Mouse (Mus musculus): ENCODE measurements around the gene Atrn.

Atrn gene

DNA sequence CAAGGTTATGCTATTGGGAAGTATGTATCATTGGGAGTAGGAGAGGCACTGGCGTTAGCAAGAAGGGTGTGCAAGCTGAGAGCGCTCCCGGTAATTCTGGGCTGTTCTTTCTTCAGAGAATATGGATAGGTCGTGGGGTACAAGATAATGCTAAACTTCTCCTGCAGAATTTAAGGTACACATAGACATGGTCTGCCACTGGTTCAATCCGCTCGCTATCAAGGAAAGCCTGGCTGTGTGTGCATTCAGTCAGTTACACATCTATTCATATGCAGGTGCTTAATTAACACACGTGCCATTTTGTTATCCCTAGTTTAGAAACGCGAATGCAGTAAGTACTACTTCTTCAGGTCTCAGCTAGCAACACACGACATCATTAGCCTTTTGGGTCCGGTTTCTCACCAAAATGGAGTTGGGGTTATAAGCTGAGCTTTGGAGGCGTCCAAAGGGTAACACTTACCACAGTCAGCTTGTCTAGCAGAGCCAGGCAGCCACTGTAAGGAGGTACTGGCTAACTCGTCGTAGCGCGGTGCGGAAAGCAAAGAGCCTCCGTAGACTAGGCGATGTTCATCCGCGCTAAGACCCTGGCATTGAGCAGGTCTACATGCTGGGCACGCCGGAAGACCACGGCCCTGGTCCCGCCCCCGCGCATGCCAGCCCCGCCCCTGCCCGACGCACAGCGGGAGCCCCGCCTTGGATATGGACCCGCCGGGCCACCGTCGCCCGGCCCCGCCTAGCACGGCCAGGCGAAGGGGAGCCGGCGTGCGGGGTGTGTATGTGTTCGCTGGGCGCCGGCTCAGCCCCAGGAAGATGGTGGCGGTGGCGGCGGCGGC is at the start of gene Atrn, which contains the start of gene 4930402H24Rik:
Gene Atrn (plus strand): TSS at position 745 of the 833 bp plus-strand sequence.
Gene 4930402H24Rik (minus strand): TSS at position 656 of the 833 bp plus-strand sequence.
- DNase-seq (ENCODE audit: low spot score) = peak; percentile 67

DNA sequence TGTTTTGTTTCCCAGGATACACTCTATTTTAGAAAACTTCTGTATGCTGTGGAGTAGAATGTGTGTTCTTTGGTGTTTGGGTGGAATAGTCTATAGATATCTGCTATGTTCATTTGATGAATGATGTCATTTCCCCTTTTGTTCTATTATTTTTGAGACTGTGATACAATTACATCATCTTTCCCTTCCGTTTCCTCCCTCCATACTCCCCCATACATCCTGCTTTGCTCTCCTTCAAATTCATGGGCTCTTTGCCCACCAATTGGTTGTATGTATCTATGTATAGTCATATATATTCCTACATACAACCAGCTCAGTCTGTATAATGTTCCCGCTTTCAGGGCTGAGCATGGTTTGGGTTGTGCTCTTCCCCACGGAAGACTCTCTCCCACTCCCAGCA is 44.2 kb upstream of the Atrn start:
- DNase-seq (ENCODE audit: low spot score) = no peak

DNA sequence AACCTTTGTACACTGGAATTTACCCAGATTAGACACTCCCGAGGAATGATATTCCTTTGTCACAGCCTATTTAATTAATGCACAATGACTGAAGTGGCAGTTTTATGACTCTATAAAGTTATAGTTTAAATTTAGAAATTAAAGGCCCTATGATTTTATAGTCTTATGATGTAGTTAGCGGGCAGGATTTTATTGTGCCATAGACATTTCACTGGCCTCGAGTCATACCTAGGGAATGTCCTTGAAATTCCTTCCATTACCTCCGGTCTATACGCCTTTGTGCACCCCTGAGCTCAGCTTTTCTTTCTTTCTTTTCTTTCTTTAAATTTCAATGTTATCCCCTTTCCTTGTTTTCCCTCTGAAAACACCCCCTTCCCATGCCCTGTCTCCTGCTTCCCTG is 35.4 kb upstream of the Atrn start:
- no peak for DNase-seq (ENCODE audit: low spot score)

DNA sequence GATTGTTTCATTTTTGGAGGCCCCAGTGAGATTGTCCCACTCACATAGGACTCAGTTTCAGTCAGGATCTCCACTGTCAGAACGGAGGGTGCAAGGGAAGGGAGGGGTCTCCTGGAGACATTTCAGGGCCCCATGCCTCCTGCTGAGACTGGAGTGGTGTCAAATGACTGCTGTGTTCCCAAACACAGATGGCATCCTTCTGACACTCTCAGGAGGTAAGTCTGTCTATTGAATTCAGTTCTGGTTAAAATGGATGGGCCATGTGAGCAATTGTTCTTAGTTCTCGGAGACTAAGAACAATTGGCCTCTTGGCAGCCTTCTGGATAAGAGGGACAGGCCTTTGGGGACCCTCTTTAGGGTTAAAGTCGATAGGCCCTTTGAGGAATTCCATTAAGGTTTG is 28.9 kb upstream of the Atrn start:
- DNase-seq (ENCODE audit: low spot score) = no peak

DNA sequence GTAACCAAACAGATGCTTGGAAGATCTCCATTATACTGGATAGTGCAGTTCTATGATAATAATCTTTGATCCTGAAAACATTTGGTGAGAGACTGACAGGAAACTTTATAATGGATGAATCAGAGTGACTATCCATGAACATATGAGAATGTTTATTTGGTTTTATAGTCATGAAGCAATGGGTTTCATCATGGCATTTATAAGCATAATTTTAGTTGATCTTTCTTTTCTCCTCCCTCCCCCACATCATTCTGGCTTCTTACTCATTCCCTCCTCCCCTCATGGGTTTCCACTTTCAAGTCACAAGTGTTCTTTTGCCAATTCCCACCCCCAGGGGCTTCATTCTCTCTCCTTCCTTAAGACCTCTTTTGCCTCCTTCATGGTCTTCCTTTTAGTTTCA is 19.3 kb upstream of the Atrn start:
- DNase-seq (ENCODE audit: low spot score) = no peak

DNA sequence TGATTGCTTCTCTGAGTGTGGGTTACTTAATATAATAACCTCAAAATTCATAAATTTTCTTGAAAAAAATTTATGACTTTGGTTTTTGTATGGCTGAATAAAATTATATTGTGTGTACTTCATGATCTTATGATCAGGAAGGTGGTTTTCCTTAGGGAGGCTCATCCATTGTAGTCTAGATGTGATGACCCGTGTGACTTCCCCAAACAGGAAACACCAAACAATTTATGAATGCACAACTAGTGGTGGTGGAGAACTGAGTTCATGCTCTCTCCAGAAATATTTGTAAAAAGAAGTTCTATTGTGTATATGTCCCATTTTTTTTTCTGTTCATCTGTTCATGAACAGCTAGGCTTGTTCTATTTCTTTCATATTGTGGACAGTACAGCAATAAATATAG is 18.8 kb upstream of the Atrn start:
- DNase-seq (ENCODE audit: low spot score) = no peak

DNA sequence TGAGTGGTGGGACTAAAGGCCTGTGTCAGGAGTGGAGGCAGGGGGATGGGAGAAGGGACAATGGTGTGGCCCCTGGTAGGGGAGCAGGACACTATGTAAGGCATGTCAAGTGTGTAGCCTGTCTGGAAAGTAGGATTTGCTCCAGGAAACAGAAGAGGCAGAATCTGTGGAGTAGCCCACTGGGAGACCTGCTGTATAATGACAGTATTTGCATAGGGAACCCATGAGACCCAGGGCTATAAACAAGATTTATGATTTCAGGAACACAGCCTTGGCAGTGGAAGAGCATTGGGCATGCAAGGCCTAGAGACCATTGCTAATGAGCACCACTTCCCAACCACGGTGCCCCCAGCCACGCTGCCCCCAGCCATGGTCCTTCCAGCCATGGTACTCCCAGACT is 9.4 kb upstream of the Atrn start:
- no peak for DNase-seq (ENCODE audit: low spot score)

DNA sequence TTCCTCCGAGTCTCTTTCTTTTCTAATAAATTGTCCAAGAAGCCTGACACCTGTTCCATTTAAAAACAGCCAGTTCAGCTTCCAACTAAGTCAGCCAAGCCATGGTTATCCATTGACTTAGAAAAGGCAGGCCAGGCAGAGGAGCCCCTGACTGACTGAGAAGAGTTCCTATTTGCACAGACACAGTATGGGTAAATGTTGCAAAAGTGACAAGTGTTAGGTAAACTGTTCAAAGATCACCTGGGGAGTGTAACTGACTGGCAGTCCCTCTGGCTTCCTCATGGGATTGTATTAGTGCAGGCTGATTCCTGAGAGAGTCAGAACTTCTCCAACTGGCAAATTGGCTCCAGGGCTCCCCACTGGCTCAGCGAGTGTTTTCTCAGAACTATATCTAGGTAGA is 8.4 kb upstream of the Atrn start:
- DNase-seq (ENCODE audit: low spot score) = no peak

DNA sequence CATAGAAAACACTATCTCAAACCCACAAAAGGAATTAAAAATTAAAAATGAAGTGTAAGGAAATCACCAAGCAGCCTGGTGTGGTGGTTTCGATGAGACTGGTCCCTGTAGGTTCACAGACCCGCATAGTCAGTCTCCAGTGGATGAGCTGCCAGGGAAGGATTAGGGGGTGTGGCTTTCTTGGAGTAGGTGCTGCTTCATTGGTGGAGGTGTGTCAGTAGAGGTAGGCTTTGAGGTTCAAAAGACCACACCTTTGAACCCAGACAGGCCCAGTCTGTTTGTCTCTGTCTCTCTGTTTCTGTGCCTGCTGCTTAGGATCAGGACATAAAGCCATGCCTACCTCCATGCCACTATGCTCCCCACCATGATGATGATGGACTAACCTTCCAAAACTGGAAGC is 7.5 kb upstream of the Atrn start:
- no peak for DNase-seq (ENCODE audit: low spot score)

DNA sequence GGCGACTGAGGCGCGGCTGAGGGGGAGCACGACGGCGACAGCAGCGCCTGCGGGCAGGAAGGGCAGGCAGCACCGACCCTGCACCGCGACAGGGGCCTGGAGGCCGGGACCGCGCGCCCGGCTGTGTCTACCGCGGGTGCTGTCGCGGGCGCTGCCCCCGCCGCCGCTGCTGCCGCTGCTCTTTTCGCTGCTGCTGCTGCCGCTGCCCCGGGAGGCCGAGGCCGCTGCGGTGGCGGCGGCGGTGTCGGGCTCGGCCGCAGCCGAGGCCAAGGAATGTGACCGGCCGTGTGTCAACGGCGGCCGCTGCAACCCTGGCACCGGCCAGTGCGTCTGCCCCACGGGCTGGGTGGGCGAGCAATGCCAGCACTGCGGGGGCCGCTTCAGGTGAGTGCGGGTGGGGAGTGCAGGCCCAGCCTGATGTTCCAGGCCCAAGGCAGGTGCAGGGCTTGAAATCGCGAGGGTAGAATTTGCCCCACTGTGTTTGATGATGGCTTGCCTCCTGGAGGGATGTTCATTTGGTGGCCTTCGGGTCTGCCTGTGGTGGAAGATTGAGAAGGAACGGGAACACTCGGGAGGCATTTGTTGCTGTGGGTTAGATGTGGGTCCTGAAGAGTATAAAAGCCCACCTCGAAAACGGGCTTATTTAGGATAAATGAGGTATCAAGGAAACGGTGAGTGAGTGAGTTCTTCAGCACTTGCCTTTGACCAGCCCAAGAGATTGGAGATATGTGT is 455 bp downstream of the Atrn start:
- DNase-seq (ENCODE audit: low spot score) = no peak

DNA sequence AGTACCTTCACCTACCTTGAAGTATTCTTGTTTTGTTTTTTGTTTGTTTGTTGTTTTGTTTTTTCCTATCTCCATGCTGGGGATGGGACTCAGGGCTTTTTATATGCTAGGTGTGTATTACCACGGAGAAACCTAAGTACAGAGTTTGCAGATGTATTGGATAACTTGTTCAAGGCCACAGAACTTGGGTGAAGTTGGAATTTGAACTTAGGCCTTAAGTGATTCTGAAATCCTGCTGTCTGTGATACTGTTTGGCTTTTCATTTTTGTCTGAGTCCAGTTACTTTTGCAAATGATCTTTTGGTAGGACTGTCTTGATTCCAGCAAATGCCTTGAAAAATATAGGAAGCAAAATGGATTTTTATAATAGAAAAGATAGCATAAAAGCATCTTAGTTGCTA is 5.4 kb downstream of the Atrn start:
- DNase-seq (ENCODE audit: low spot score) = no peak

DNA sequence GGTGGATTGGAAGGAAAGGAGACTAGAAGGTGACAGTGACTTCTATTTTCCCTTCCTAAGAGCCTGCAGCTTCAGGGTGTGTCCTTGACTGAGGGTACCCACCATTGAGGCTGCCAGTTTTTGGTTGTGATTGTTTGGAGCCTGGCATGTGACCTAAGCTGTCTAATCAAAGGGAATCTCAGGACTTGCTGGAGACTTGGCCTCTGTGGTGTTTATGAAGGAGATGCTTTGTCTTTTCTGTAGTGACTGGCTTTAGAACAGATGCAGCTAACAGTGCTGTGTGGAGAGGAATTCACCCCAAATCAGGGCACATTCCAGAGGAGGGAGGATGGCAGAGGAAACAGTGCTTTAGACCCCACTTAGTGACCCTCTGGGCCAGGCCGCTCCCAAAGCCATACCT is 8.6 kb downstream of the Atrn start:
- DNase-seq (ENCODE audit: low spot score) = no peak

DNA sequence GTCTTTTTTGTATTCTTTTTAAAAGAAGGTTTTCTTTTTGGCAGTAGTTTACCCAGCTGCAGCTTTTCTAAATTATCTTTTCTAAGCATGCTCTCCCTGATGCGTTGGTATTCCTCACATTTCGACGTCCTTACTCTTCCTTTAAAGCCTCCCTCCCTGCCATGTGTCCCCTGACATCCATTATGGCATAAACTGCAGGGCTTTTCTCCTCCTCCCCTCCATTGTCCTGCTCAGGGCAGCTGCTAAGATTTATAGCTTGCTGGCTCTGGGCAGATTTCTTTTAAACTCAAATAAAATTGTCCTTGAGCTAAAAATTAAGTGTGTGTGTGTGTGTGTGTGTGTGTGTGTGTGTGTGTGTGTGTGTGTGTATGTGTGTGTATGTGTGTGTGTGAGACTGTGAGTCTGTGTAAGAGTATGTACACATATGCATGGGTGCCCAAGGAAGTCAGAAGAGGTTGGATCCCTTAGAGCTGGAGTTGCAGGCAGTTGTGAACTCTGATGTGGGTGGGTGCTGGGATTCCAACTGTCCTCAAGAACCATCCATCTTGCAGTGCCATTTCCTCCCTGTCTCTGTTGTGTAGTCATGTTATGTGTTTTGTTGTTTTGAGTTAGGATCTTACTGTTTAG is 10.3 kb downstream of the Atrn start:
- DNase-seq (ENCODE audit: low spot score) = no peak

DNA sequence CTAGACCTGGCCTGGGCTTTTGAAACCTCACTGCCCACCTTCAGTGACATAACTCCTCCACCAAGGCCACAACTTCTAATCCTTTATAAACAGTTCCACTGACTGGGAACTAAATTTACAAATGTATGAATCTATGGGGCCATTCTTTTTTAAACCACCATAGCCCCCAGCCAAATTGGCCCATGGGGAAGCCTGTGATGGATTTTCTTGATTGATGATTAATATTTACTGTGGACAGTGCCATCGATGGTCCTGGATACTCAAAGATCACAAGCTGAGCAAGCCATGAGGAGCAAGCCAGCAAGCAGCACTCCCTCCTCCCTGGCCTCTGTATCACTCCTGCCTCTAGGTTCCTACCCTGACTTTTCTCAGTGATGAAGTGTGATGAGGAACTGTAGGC is 11.4 kb downstream of the Atrn start:
- DNase-seq (ENCODE audit: low spot score) = no peak

DNA sequence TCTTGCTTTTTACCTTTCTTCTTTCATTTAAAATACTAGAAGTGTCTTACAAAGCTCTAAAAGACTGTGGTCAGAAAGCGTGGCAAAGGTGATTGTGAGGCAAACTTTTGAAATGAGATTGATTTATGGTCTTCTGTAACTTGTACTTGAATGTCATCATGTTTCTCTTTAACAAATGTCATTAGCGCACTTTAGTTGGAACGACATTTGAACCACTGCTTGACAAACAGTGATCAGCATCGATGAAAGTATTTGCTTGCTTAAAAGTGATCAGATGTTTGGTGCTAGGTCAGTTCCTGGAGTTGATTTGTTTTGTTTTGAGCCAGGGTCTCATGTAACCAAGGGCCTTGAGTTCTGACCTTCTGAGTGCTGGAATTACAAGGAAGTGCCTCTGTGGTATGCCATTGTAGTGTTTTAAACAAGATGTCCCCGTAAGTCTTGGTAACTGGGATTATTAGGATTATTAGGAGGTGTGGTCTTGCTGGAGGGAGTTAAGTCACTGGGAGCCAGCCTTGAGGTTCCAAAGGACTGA is 12.8 kb downstream of the Atrn start:
- DNase-seq (ENCODE audit: low spot score) = no peak

DNA sequence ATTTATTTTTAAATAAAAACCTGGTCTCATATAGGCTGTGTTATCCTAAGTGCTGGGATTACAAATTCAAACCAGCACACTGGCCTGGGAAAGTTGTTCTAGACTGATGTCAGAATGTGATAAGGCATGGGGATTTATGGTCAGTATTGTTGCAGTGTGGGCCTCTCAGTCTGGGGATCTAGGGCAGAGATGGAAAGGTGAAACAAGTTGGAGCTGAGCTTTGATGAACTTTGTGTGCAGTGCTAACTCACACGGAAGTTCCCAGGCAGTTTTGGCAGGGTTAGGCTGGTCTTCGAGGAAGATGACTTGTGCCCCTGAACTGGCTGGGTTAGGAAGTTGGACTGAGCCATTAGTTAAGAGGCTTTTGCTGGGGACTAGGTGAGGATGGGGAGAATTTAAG is 18.7 kb downstream of the Atrn start:
- DNase-seq (ENCODE audit: low spot score) = no peak

DNA sequence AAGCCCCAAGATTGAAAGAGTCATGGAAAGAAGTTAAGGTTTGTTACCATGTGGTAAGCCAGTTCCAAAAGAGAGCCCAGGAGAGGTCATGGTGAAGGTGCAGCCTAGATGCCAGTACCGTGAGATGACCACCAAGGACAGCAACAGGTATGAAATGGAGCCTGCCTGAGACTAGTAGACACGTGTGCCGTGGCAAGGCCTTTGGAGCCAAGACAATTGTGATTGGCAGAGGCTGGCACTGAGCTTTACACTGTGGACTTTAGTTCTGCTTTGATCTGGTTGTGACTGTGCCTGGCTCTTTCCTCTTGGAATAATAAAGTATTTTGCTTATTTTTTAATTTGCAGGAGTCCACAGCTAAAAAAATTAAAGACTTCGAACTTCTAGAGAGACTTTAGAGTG is 21.7 kb downstream of the Atrn start:
- DNase-seq (ENCODE audit: low spot score) = no peak

DNA sequence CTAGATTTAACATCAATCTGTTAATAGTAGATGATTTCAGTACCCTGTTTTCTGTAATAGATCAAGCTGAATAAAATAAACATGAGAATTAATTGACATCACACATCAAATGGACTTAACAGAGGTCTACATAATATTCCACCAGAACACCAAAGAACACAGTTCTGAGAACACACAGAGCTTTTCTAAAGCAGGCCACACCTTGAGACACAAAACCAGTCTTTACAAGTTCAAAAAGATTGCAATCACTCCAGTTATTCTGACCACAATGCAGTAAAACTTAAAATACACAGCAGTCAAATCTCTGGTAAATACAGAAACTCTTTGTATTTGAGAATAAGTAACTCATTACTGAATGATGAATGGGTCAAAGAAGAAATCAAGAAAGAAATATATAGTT is 22.2 kb downstream of the Atrn start:
- DNase-seq (ENCODE audit: low spot score) = no peak

DNA sequence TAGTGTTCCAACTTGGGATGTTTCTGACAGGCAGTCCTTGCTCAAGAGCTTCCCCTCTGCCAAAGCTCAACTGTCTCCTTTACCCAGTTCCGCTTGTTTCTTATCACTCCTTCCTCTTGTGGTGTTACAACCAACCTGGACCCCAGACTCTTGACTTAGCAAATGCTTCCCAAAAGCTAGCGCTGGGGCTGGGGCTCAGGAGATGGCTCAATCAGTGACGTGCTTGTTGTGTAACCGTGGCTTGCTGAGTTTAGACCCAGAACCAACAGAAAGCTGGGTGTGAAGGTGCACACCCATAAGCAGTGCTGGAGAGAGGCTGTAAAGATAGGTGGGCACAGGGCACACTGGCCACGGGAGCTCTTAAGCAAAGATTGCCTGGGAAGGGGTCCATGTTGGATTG is 23.7 kb downstream of the Atrn start:
- no peak for DNase-seq (ENCODE audit: low spot score)

DNA sequence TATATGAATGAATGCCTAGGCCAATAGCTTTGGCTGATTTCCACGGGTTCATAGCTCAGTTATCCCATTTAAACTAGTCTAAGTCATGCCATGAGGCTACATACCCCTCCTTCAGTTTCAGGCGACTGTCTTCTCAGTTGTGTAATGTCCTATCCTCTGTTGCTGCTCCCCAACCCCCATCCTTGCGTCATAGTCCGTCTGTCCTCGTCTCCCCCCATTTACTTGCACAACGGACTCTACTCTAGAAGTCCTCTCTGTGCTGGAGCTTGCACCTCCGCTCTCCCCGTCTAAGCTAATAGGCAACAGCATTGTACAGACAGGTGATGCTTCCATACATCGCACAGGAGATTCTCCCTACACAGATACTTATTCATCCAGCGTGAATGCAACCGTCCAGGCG is 26.6 kb downstream of the Atrn start:
- DNase-seq (ENCODE audit: low spot score) = no peak

DNA sequence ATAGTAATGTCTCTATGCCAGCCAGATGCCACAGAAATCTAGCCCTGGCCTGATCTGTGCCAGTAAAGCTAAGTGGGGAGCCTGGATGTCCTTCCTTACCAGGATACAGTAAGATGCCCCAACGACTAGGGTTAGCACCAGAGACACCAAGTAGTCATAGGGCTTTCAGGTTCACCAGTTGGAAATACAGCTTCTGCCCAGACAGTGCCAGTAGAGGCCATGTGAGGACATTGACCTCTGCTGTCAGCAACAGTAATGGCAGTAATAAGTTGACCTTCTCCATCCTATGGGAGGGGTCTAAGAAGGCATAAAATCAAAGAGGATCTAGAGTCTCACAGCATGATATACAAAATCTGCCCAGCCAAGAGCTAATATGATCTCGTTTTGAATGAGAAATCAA is 43.5 kb downstream of the Atrn start:
- no peak for DNase-seq (ENCODE audit: low spot score)

DNA sequence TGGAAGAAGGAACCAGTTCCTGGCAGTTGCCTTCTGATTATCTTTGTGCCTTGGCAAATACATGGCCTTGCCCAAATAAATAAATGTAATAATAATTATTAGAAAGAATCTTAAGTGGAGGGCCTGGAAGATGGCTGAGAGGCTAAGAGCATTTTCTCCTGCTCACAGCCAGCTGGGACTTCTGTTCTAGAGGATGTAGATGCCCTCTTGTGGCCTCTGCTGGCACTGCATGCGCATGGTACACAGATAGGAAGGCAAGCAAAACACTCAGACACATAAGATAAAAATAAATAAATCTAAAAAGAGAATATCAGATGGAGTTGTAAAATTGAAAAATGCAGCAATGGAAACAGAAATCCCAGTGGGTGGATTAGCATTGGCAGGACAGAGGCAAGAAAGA is 44.3 kb downstream of the Atrn start:
- peak; percentile 66 for DNase-seq (ENCODE audit: low spot score)

DNA sequence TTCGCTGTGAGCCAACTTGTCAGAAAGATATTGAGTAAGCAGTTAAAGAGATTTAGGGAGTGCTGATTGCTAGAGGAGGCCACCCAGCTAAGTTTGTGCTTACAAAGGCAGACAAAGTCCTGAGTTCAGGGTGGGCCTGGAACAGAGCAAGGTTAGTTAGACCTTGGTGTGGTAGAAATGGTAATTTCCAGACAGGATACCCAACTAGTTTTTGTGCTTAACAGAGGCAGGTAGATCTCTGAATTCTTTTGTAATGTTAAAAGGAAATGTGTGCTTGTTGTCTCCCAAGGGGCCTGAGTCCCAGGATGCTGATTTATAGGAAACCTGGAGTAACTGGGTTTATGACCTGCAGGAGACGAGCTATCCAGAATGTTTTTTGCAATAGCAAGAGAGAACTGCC is 52.6 kb downstream of the Atrn start:
- DNase-seq (ENCODE audit: low spot score) = no peak

All from ovary, postnatal 10 days (tissue).